Mouse (Mus musculus) heart, adult 2 months (tissue): ENCODE measurements around the gene Ttc33.

Experiments used
- CTCF ChIP-seq: fragments of 200-600 bp; IDR thresholded peaks from 2 replicates; pipeline ENCODE4 v1.8.1; 2022; ENCODE audit warnings: antibody characterized with exemption, mild to moderate bottlenecking, moderate library complexity
- POLR2A ChIP-seq: fragments of 200-500 bp; IDR thresholded peaks from 2 replicates; pipeline ENCODE4 v1.6.1; 2011; ENCODE audit warnings: mild to moderate bottlenecking, low read depth, low read length, control low read depth; ENCODE audit not compliant: insufficient read depth

GRCm38 (mm10) chr15:5266095-5266494 lies 80.8 kb downstream of the Ttc33 start:
- TF ChIP-seq CTCF (no peak), POLR2A (no peak)
